Mouse (Mus musculus): ENCODE measurements around the gene Polr2i. TPM values are rescaled to one million over a fixed set of nuclear protein-coding genes. Genes with fewer than 3 reads are reported as not detected.

Polr2i gene
- polyA plus RNA-seq, 1 experiment from 2014 or later = 103 TPM

DNA sequence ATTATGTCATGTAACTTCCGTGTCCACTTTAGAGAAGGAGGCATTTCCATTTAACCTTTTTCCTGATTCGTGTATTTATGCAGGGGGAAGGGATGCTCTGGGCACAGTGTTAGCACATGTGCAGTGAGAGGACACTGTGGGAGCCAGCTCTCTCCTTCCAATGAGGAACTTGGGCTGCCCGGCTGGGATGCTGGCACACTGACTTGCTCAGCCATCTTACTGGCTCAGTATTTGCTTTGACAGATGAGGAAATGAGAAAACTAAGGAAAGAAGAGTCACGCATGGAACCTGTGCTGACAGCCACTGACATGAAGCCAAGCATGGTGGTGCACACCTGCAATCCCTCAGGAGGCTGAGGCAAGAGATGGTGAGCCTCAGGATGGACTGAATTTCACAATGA, 37.9 kb downstream of the Polr2i start:
- Histone ChIP-seq H3K4me2 (ENCODE audit: low read depth, low read length) (no peak overlapping the region), H3K36me3 (ENCODE audit: control insufficient read depth, insufficient read depth, low read length) (no peaks in the 10 kb centered on the region), H3K9ac (ENCODE audit: low read depth, low read length) (no peak overlapping the region), H3K4me1 (ENCODE audit: control insufficient read depth, insufficient read depth, low read length) (no peaks in the 10 kb centered on the region), H3K4me3 (ENCODE audit: low read length) (no peak overlapping the region), H3K27me3 (replicated peaks; ENCODE audit: control insufficient read depth, insufficient read depth, low read length) (no peaks in the 10 kb centered on the region), H3K27ac (ENCODE audit: low read length) (no peak overlapping the region), H3K9me3 (ENCODE audit: control insufficient read depth, low read length) (no peaks in the 10 kb centered on the region)
- ATAC-seq = no peak
- WGBS = 84% methylated on average over 4 of the region's 4 CpGs

DNA sequence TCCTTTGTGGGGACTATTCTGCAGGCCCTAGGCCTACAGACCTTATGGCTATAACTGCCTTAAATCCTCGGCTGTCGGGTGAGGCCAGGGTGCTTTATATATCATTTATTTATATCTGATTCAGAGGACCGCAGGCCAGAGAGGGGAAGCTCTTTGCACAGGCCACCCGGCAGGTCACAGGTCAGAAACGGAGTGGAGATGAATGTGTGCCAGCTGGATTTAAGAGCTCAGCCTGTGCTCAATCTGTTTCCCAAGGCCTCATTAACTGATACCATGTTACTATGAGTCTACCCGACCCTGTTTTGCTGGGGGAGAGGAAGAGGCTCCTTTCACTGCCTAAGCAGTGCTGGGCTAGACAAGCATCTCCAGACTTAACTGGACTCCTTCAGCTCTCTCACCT, 42.6 kb downstream of the Polr2i start:
- H3K4me2 ChIP-seq (ENCODE audit: low read depth, low read length) = no peak overlapping the region
- no peaks in the 10 kb centered on the region for H3K27me3 ChIP-seq (replicated peaks; ENCODE audit: control insufficient read depth, insufficient read depth, low read length)
- H3K36me3 ChIP-seq (ENCODE audit: control insufficient read depth, insufficient read depth, low read length) = no peaks in the 10 kb centered on the region
- no peak overlapping the region for H3K9ac ChIP-seq (ENCODE audit: low read depth, low read length)
- whole genome bisulfite sequencing = 53% methylated on average over 6 of the region's 6 CpGs
- ATAC-seq = no peak
- H3K27ac ChIP-seq (ENCODE audit: low read length) = no peak overlapping the region
- H3K4me1 ChIP-seq (ENCODE audit: control insufficient read depth, insufficient read depth, low read length) = peaks cover 3% of the 10 kb centered on the region; the same call in 1 of the 2 replicates
- no peaks in the 10 kb centered on the region for H3K9me3 ChIP-seq (ENCODE audit: control insufficient read depth, low read length)
- H3K4me3 ChIP-seq (ENCODE audit: low read length) = no peak overlapping the region

DNA sequence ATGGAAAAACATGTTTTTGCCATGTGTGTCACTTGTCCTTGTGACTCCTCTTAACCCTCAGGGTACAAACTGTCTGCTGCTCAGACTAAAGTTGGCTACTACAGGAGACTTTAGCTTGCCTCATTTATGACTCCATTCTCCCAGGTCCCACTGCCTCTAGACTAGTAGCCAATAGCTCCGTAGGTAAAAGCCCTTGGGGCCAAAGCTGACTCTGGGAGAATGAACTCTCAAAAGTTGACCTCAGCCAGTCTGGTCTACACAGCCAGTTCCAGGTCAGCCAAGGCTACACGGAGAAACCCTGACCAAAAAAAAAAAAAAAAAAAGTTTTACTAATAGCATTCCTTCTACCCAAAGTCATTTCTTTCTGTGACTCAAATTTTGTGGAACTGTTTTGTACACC, 47.2 kb downstream of the Polr2i start:
- no peak overlapping the region for H3K4me3 ChIP-seq (ENCODE audit: low read length)
- no peak overlapping the region for H3K9ac ChIP-seq (ENCODE audit: low read depth, low read length)

DNA sequence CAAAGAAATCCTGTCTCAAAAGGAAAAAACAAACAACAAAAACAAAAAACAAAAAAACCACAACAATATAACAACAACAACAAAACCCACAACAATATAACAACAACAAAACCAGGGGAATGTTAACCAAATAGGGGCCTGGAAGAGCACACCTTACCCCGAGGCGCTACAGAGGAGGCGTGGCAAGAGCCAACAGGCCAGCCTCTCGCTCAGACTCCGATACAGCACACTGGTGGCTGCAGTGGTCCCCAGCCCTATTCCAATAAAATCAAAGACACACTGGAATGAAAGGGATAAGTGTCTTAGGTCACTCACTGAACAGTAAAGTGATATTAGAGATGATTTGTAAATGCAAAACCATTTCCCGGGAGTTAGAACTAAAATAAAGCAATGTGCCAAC, 47.8 kb downstream of the Polr2i start:
- peak overlapping the region; percentile 99; the same call in 1 of the 2 replicates for H3K27ac ChIP-seq (ENCODE audit: low read length)

More for the DNA sequence above, 47.2 kb downstream of the Polr2i start:
- Histone ChIP-seq H3K4me1 (ENCODE audit: control insufficient read depth, insufficient read depth, low read length) (peaks cover 7% of the 10 kb centered on the region; the same call in 1 of the 2 replicates), H3K36me3 (ENCODE audit: control insufficient read depth, insufficient read depth, low read length) (no peaks in the 10 kb centered on the region), H3K27ac (ENCODE audit: low read length) (no peak overlapping the region), H3K9me3 (ENCODE audit: control insufficient read depth, low read length) (no peaks in the 10 kb centered on the region), H3K4me2 (ENCODE audit: low read depth, low read length) (no peak overlapping the region), H3K27me3 (replicated peaks; ENCODE audit: control insufficient read depth, insufficient read depth, low read length) (no peaks in the 10 kb centered on the region)
- 55% methylated on average over 2 of the region's 2 CpGs for WGBS
- no peak for ATAC-seq

DNA sequence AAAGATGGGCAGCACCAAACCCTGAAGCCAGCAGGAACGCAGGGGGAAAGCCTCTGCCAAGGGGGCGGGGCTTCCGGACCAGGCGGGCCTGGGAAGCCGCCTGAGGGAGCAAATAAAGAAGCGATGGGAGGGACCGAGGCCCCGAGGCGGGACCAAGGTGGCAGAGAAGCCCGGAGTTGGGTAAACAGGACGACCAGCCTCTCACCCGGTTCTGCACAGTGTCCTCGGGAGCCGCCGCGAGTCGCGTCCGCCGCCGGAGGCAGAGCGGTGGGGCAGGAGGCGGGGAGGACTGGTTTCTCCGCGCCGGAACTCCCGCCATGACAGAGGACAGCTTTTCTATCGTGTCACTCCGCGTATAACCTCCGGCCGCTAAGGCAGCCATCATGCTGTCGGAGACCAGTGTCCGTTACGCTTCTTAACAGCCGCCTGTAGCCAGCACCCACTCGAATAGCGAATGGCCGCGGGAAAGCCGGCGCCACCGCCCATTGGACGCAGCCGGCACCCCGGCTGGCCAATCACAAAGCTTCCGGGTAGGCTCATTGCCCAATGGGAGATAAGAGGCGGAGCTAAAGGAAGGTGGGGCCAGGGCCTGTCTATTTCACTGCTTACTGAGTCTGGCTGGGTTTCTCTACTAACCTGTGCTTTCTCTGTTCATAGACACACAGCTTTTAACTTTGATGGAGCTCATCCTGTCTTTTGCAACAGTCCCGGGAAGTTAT, 48.4 kb downstream of the Polr2i start, which contains the start of the genes Thap8 and Wdr62:
TSS of gene Thap8 (plus strand) at position 144 of the 719 bp plus-strand sequence.
TSS of gene Wdr62 (minus strand) at position 469 of the 719 bp plus-strand sequence.
- H3K27me3 ChIP-seq (replicated peaks; ENCODE audit: control insufficient read depth, insufficient read depth, low read length) = no peaks in the 10 kb centered on the region
- H3K4me2 ChIP-seq (ENCODE audit: low read depth, low read length) = peak within 1 kb of the TSS; percentile 93
- H3K9me3 ChIP-seq (ENCODE audit: control insufficient read depth, low read length) = no peaks in the 10 kb centered on the region
- peaks cover 7% of the 10 kb centered on the region; the same call in 1 of the 2 replicates for H3K4me1 ChIP-seq (ENCODE audit: control insufficient read depth, insufficient read depth, low read length)
- peak; percentile 97 for ATAC-seq
- peak within 1 kb of the TSS; percentile 99 for H3K27ac ChIP-seq (ENCODE audit: low read length)
- WGBS = under 1% methylated on average over 49 of the region's 49 CpGs
- peak within 1 kb of the TSS; percentile 73 for H3K9ac ChIP-seq (ENCODE audit: low read depth, low read length)
- H3K36me3 ChIP-seq (ENCODE audit: control insufficient read depth, insufficient read depth, low read length) = no peaks in the 10 kb centered on the region
- peak within 1 kb of the TSS; percentile 82 for H3K4me3 ChIP-seq (ENCODE audit: low read length)

More for the DNA sequence above, 47.8 kb downstream of the Polr2i start:
- H3K9ac ChIP-seq (ENCODE audit: low read depth, low read length) = peak overlapping the region; percentile 73; the same call in 1 of the 2 replicates
- no peaks in the 10 kb centered on the region for H3K27me3 ChIP-seq (replicated peaks; ENCODE audit: control insufficient read depth, insufficient read depth, low read length)
- no peaks in the 10 kb centered on the region for H3K9me3 ChIP-seq (ENCODE audit: control insufficient read depth, low read length)
- H3K4me3 ChIP-seq (ENCODE audit: low read length) = peak overlapping the region; percentile 82
- H3K4me1 ChIP-seq (ENCODE audit: control insufficient read depth, insufficient read depth, low read length) = peaks cover 7% of the 10 kb centered on the region; the same call in 1 of the 2 replicates
- H3K4me2 ChIP-seq (ENCODE audit: low read depth, low read length) = peak overlapping the region; percentile 93
- H3K36me3 ChIP-seq (ENCODE audit: control insufficient read depth, insufficient read depth, low read length) = no peaks in the 10 kb centered on the region
- ATAC-seq = peak; percentile 31; the same call in 1 of the 2 replicates
- WGBS = under 1% methylated on average over 6 of the region's 6 CpGs

DNA sequence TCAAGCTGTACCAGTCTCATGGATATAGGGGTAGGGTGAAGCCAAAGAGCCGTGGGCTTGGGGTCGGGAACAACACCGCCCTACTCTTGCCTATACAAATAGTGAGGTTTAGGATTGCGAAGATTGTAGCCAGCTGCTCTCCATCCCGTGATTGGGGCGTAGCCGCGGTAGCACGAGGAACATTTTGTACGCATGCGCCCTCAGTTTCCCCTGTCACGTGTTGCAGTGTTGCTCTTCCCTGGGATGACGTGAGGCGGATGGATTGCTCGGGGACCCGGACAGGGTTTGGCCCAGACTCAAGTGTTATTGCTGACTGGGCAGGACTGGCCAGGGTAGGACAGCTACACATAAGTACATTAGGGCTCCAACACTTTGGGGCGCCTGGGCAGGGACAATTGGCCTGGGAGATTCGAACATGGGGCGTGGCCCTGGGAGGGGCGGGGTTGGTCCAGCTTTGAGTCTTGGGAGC, 49.0 kb downstream of the Polr2i start:
- Histone ChIP-seq H3K4me3 (ENCODE audit: low read length) (peak overlapping the region; percentile 82), H3K4me2 (ENCODE audit: low read depth, low read length) (peak overlapping the region; percentile 93)
- under 1% methylated on average over 20 of the region's 20 CpGs for WGBS

DNA sequence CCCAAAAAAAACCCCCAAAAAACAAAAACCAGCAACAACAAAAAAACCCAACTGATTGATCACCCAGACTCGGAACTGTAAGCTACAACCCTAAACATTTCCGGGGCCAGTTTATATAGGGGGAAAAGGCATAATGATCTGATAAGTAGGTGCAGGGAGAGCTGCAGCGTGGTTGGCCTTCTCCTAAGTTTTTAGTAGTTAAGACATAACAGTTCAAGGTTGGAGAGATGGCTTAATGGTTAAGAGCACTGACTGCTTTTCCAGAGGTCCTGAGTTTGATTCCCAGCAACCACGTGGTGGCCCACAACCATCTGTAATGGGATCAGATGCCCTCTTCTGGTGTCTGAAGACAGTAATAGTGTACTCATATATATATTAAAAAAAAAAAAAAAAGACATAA, 49.8 kb downstream of the Polr2i start:
- ATAC-seq = no peak
- no peaks in the 10 kb centered on the region for H3K9me3 ChIP-seq (ENCODE audit: control insufficient read depth, low read length)
- no peaks in the 10 kb centered on the region for H3K36me3 ChIP-seq (ENCODE audit: control insufficient read depth, insufficient read depth, low read length)
- peaks cover 7% of the 10 kb centered on the region; the same call in 1 of the 2 replicates for H3K4me1 ChIP-seq (ENCODE audit: control insufficient read depth, insufficient read depth, low read length)
- 66% methylated on average over 4 of the region's 4 CpGs for WGBS
- no peak overlapping the region for H3K9ac ChIP-seq (ENCODE audit: low read depth, low read length)
- H3K4me3 ChIP-seq (ENCODE audit: low read length) = no peak overlapping the region
- no peak overlapping the region for H3K27ac ChIP-seq (ENCODE audit: low read length)
- H3K27me3 ChIP-seq (replicated peaks; ENCODE audit: control insufficient read depth, insufficient read depth, low read length) = no peaks in the 10 kb centered on the region
- no peak overlapping the region for H3K4me2 ChIP-seq (ENCODE audit: low read depth, low read length)

More for the DNA sequence above, 49.0 kb downstream of the Polr2i start:
- Histone ChIP-seq H3K27me3 (replicated peaks; ENCODE audit: control insufficient read depth, insufficient read depth, low read length) (no peaks in the 10 kb centered on the region), H3K9me3 (ENCODE audit: control insufficient read depth, low read length) (no peaks in the 10 kb centered on the region), H3K36me3 (ENCODE audit: control insufficient read depth, insufficient read depth, low read length) (no peaks in the 10 kb centered on the region), H3K4me1 (ENCODE audit: control insufficient read depth, insufficient read depth, low read length) (peaks cover 7% of the 10 kb centered on the region; the same call in 1 of the 2 replicates), H3K9ac (ENCODE audit: low read depth, low read length) (peak overlapping the region; percentile 57), H3K27ac (ENCODE audit: low read length) (peak overlapping the region; percentile 99)
- peak; percentile 86 for ATAC-seq

DNA sequence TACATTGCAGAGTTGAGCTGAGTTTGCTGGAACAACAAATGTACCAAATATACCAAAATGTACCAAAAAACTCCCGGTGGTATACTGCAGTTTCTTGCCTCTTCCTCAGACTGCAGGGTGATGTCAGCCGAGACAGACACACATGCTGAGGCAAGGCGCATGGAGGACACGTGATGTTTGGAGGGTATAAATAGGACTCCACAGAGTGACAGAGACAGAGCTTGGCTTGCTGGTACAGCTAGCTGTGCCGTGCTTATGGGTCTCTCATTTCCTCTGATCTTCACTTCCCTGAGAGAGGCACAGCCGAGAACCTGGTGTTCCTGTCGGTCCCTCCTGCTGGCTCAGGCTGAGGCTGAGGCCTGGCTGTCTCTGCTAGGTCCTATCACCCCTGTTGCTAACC, 51.0 kb downstream of the Polr2i start:
- Histone ChIP-seq H3K4me3 (ENCODE audit: low read length) (no peak overlapping the region), H3K27ac (ENCODE audit: low read length) (no peak overlapping the region), H3K36me3 (ENCODE audit: control insufficient read depth, insufficient read depth, low read length) (no peaks in the 10 kb centered on the region), H3K9me3 (ENCODE audit: control insufficient read depth, low read length) (no peaks in the 10 kb centered on the region), H3K27me3 (replicated peaks; ENCODE audit: control insufficient read depth, insufficient read depth, low read length) (no peaks in the 10 kb centered on the region), H3K4me2 (ENCODE audit: low read depth, low read length) (no peak overlapping the region), H3K4me1 (ENCODE audit: control insufficient read depth, insufficient read depth, low read length) (peaks cover 7% of the 10 kb centered on the region; the same call in 1 of the 2 replicates), H3K9ac (ENCODE audit: low read depth, low read length) (no peak overlapping the region)
- WGBS = 81% methylated on average over 7 of the region's 7 CpGs
- no peak for ATAC-seq
